Mouse (Mus musculus): Measurements from ENCODE around the gene Itprip.

GRCm38 (mm10) chr19:47950946-47951345, 31.8 kb upstream of the Itprip start:
- no peak for TF ChIP-seq CTCF (IDR thresholded peaks at IDR 0.05; ENCODE audit: low read depth, low read length)
- no peak for TF ChIP-seq POLR2A (IDR thresholded peaks at IDR 0.05; ENCODE audit: insufficient read depth, low read length)
